Mouse (Mus musculus): ENCODE data around the gene Cops3. TPM values are rescaled to one million over a fixed set of nuclear protein-coding genes. Genes with fewer than 3 reads are reported as not detected.

Cops3 gene
- polyA plus RNA-seq, 1 experiment from 2014 or later, result 224 TPM

- Histone ChIP-seq H3K4me2 (replicated peaks; ENCODE audit: low read depth, low read length) (no peak overlapping the region), H3K9ac (replicated peaks; ENCODE audit: low read length) (no peak overlapping the region), H3K4me1 (ENCODE audit: insufficient read depth, low read length) (0 out of 2 replicates have a peak, but pooled peaks cover 3% of the 10 kb centered on the region), H3K27me3 (ENCODE audit: insufficient read depth, low read length) (no peaks in the 10 kb centered on the region), H3K9me3 (ENCODE audit: low read length) (no peaks in the 10 kb centered on the region), H3K4me3 (ENCODE audit: low read length) (no peak overlapping the region), H3K36me3 (ENCODE audit: insufficient read depth, low read length) (peaks cover 39% of the 10 kb centered on the region), H3K27ac (ENCODE audit: low read length) (no peak overlapping the region)
- 74% methylated on average over 6 of the region's 6 CpGs for WGBS
- no peak for ATAC-seq (ENCODE audit: low FRiP score, low TSS enrichment)
These were observed 24.7 kb downstream of the Cops3 start for GRCm38 (mm10) chr11:59814936-59815335.

GRCm38 (mm10) chr11:59814311-59814710 is 25.3 kb downstream of the Cops3 start:
- Histone ChIP-seq H3K9ac (replicated peaks; ENCODE audit: low read length) (no peak overlapping the region), H3K4me1 (ENCODE audit: insufficient read depth, low read length) (0 out of 2 replicates have a peak, but pooled peaks cover 3% of the 10 kb centered on the region), H3K27ac (ENCODE audit: low read length) (no peak overlapping the region), H3K4me3 (ENCODE audit: low read length) (no peak overlapping the region), H3K27me3 (ENCODE audit: insufficient read depth, low read length) (no peaks in the 10 kb centered on the region), H3K9me3 (ENCODE audit: low read length) (no peaks in the 10 kb centered on the region), H3K4me2 (replicated peaks; ENCODE audit: low read depth, low read length) (no peak overlapping the region), H3K36me3 (ENCODE audit: insufficient read depth, low read length) (peaks cover 33% of the 10 kb centered on the region)
- ATAC-seq (ENCODE audit: low FRiP score, low TSS enrichment), result no peak
- WGBS, result 82% methylated on average over 1 of the region's 1 CpGs

GRCm38 (mm10) chr11:59813276-59813675 is 26.4 kb downstream of the Cops3 start:
- Histone ChIP-seq H3K27ac (ENCODE audit: low read length) (no peak overlapping the region), H3K27me3 (ENCODE audit: insufficient read depth, low read length) (no peaks in the 10 kb centered on the region), H3K9ac (replicated peaks; ENCODE audit: low read length) (no peak overlapping the region), H3K4me1 (ENCODE audit: insufficient read depth, low read length) (peaks cover 10% of the 10 kb centered on the region), H3K4me2 (replicated peaks; ENCODE audit: low read depth, low read length) (no peak overlapping the region), H3K36me3 (ENCODE audit: insufficient read depth, low read length) (peaks cover 23% of the 10 kb centered on the region), H3K4me3 (ENCODE audit: low read length) (no peak overlapping the region), H3K9me3 (ENCODE audit: low read length) (no peaks in the 10 kb centered on the region)
- ATAC-seq (ENCODE audit: low FRiP score, low TSS enrichment), result no peak
- WGBS, result 51% methylated on average over 3 of the region's 3 CpGs

- WGBS, result 74% methylated on average over 4 of the region's 4 CpGs
- Histone ChIP-seq H3K36me3 (ENCODE audit: insufficient read depth, low read length) (peaks cover 8% of the 10 kb centered on the region; the same call in 1 of the 2 replicates), H3K4me2 (replicated peaks; ENCODE audit: low read depth, low read length) (no peak overlapping the region), H3K9ac (replicated peaks; ENCODE audit: low read length) (no peak overlapping the region), H3K27me3 (ENCODE audit: insufficient read depth, low read length) (no peaks in the 10 kb centered on the region), H3K4me1 (ENCODE audit: insufficient read depth, low read length) (peaks cover 11% of the 10 kb centered on the region), H3K9me3 (ENCODE audit: low read length) (no peaks in the 10 kb centered on the region), H3K4me3 (ENCODE audit: low read length) (no peak overlapping the region), H3K27ac (ENCODE audit: low read length) (no peak overlapping the region)
- ATAC-seq (ENCODE audit: low FRiP score, low TSS enrichment), result no peak
These were observed 28.4 kb downstream of the Cops3 start for GRCm38 (mm10) chr11:59811211-59811610.

- ATAC-seq (ENCODE audit: low FRiP score, low TSS enrichment), result no peak
- Histone ChIP-seq H3K27me3 (ENCODE audit: insufficient read depth, low read length) (no peaks in the 10 kb centered on the region), H3K4me1 (ENCODE audit: insufficient read depth, low read length) (peaks cover 11% of the 10 kb centered on the region), H3K4me2 (replicated peaks; ENCODE audit: low read depth, low read length) (peak overlapping the region; percentile 76), H3K9ac (replicated peaks; ENCODE audit: low read length) (peak overlapping the region; percentile 91), H3K27ac (ENCODE audit: low read length) (peak overlapping the region; percentile 94), H3K36me3 (ENCODE audit: insufficient read depth, low read length) (0 out of 2 replicates have a peak, but pooled peaks cover 11% of the 10 kb centered on the region), H3K9me3 (ENCODE audit: low read length) (no peaks in the 10 kb centered on the region), H3K4me3 (ENCODE audit: low read length) (peak overlapping the region; percentile 73)
- 60% methylated on average over 14 of the region's 14 CpGs for WGBS
These were observed 29.0 kb downstream of the Cops3 start for GRCm38 (mm10) chr11:59810480-59811158.

GRCm38 (mm10) chr11:59809670-59810474 is 29.8 kb downstream of the Cops3 start, which contains the start of gene Flcn:
Flcn (minus strand) TSS chr11:59810016.
- under 1% methylated on average over 52 of the region's 52 CpGs for WGBS

GRCm38 (mm10) chr11:59809071-59809669 is 30.5 kb downstream of the Cops3 start:
- WGBS, result 0% methylated on average over 15 of the region's 15 CpGs
- H3K27ac ChIP-seq (ENCODE audit: low read length), result peak overlapping the region; percentile 94
- peak; percentile 35 for ATAC-seq (ENCODE audit: low FRiP score, low TSS enrichment)
- H3K27me3 ChIP-seq (ENCODE audit: insufficient read depth, low read length), result no peaks in the 10 kb centered on the region
- peak overlapping the region; percentile 73 for H3K4me3 ChIP-seq (ENCODE audit: low read length)
- H3K9me3 ChIP-seq (ENCODE audit: low read length), result no peaks in the 10 kb centered on the region
- peak overlapping the region; percentile 76 for H3K4me2 ChIP-seq (replicated peaks; ENCODE audit: low read depth, low read length)
- peaks cover 11% of the 10 kb centered on the region for H3K4me1 ChIP-seq (ENCODE audit: insufficient read depth, low read length)
- H3K9ac ChIP-seq (replicated peaks; ENCODE audit: low read length), result peak overlapping the region; percentile 91
- H3K36me3 ChIP-seq (ENCODE audit: insufficient read depth, low read length), result peaks cover 23% of the 10 kb centered on the region

More at GRCm38 (mm10) chr11:59809670-59810474, 29.8 kb downstream of the Cops3 start, which contains the start of gene Flcn:
- H3K9ac ChIP-seq (replicated peaks; ENCODE audit: low read length), result peak within 1 kb of the TSS; percentile 91
- peak; percentile 95 for ATAC-seq (ENCODE audit: low FRiP score, low TSS enrichment)
- H3K27me3 ChIP-seq (ENCODE audit: insufficient read depth, low read length), result no peaks in the 10 kb centered on the region
- H3K4me1 ChIP-seq (ENCODE audit: insufficient read depth, low read length), result peaks cover 11% of the 10 kb centered on the region
- H3K36me3 ChIP-seq (ENCODE audit: insufficient read depth, low read length), result peaks cover 17% of the 10 kb centered on the region; the same call in 1 of the 2 replicates
- no peaks in the 10 kb centered on the region for H3K9me3 ChIP-seq (ENCODE audit: low read length)
- peak within 1 kb of the TSS; percentile 76 for H3K4me2 ChIP-seq (replicated peaks; ENCODE audit: low read depth, low read length)
- H3K27ac ChIP-seq (ENCODE audit: low read length), result peak within 1 kb of the TSS; percentile 94
- H3K4me3 ChIP-seq (ENCODE audit: low read length), result peak within 1 kb of the TSS; percentile 73

GRCm38 (mm10) chr11:59808170-59808960 is 31.3 kb downstream of the Cops3 start:
- Histone ChIP-seq H3K4me3 (ENCODE audit: low read length) (peak overlapping the region; percentile 73), H3K36me3 (ENCODE audit: insufficient read depth, low read length) (peaks cover 29% of the 10 kb centered on the region), H3K27me3 (ENCODE audit: insufficient read depth, low read length) (no peaks in the 10 kb centered on the region), H3K4me2 (replicated peaks; ENCODE audit: low read depth, low read length) (peak overlapping the region; percentile 76), H3K9me3 (ENCODE audit: low read length) (no peaks in the 10 kb centered on the region), H3K9ac (replicated peaks; ENCODE audit: low read length) (peak overlapping the region; percentile 91; the same call in 1 of the 2 replicates), H3K4me1 (ENCODE audit: insufficient read depth, low read length) (peaks cover 11% of the 10 kb centered on the region), H3K27ac (ENCODE audit: low read length) (peak overlapping the region; percentile 94; the same call in 1 of the 2 replicates)
- WGBS, result 69% methylated on average over 14 of the region's 14 CpGs
- no peak for ATAC-seq (ENCODE audit: low FRiP score, low TSS enrichment)

- Histone ChIP-seq H3K9me3 (ENCODE audit: low read length) (no peaks in the 10 kb centered on the region), H3K4me1 (ENCODE audit: insufficient read depth, low read length) (peaks cover 8% of the 10 kb centered on the region), H3K36me3 (ENCODE audit: insufficient read depth, low read length) (peaks cover 56% of the 10 kb centered on the region), H3K27me3 (ENCODE audit: insufficient read depth, low read length) (no peaks in the 10 kb centered on the region), H3K9ac (replicated peaks; ENCODE audit: low read length) (no peak overlapping the region), H3K4me3 (ENCODE audit: low read length) (no peak overlapping the region), H3K27ac (ENCODE audit: low read length) (no peak overlapping the region), H3K4me2 (replicated peaks; ENCODE audit: low read depth, low read length) (no peak overlapping the region)
- no peak for ATAC-seq (ENCODE audit: low FRiP score, low TSS enrichment)
- WGBS, result 100% methylated on average over 2 of the region's 2 CpGs
These were observed 34.0 kb downstream of the Cops3 start for GRCm38 (mm10) chr11:59805656-59806055.
